Mouse (Mus musculus): Measurements from ENCODE around the gene Tbc1d20. TPM values are rescaled to one million over a fixed set of nuclear protein-coding genes. Genes with fewer than 3 reads are reported as not detected.

Tbc1d20 gene
- total and polyA plus RNA-seq, 3 experiments = 15.7 to 45.8 (median 35.8) TPM

DNA sequence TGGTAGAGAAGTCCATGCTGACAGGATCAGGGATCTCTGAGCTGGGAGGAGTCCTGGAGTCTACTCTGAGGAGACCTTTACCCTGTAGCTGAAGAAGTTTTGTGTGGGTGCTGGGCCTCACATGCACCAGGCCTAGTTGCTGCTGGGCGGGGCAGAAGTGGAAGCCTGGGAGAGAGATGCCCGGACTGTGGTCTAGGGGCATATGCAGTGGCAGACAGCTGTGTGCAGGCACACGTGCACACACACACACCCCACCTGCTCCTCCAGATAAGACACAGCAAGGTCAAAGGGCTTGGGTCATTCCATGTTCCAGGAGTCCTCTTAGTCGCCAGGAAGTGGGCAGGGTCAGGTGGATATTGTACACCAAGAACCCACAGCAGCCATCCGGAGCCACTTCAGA lies 66.0 kb downstream of the Tbc1d20 start:
- Histone ChIP-seq H3K9me3 (replicated peaks) (peaks cover 4% of the 10 kb centered on the region), H3K27me3 (ENCODE audit: insufficient read depth, low read length) (peaks cover 4% of the 10 kb centered on the region; the same call in 1 of the 2 replicates), H3K4me1 (ENCODE audit: insufficient read depth, low read depth, low read length) (peaks cover 54% of the 10 kb centered on the region), H3K36me3 (replicated peaks) (peaks cover 18% of the 10 kb centered on the region), H3K4me3 (ENCODE audit: low read depth, low read length) (peak overlapping the region; percentile 31; the same call in 1 of the 2 replicates)
- DNase-seq (ENCODE audit: low spot score) (no peak), ATAC-seq (ENCODE audit: extremely low read depth, insufficient number of reproducible peaks, low FRiP score, poor library complexity, severe bottlenecking) (no peak)
- TF ChIP-seq GATA2 (IDR thresholded peaks at IDR 0.05; ENCODE audit: borderline replicate concordance, low read depth, low read length) = no peak
- peak; percentile 40; the same call in 1 of the 2 replicates for TF ChIP-seq TAL1 (conservative IDR thresholded peaks at IDR 0.05; ENCODE audit: low read depth, low read length)

- DNase-seq (ENCODE audit: low spot score) = no peak
- Histone ChIP-seq H3K27me3 (ENCODE audit: insufficient read depth, low read length) (peaks cover 6% of the 10 kb centered on the region; the same call in 1 of the 2 replicates), H3K4me1 (ENCODE audit: insufficient read depth, low read depth, low read length) (peaks cover 49% of the 10 kb centered on the region), H3K9me3 (replicated peaks) (peaks cover 4% of the 10 kb centered on the region), H3K36me3 (replicated peaks) (peaks cover 15% of the 10 kb centered on the region), H3K4me3 (ENCODE audit: low read depth, low read length) (no peak overlapping the region)
- no peak for ATAC-seq (ENCODE audit: extremely low read depth, insufficient number of reproducible peaks, low FRiP score, poor library complexity, severe bottlenecking)
- TF ChIP-seq TAL1 (conservative IDR thresholded peaks at IDR 0.05; ENCODE audit: low read depth, low read length) = no peak
- TF ChIP-seq CTCF (IDR thresholded peaks at IDR 0.05; ENCODE audit: low read depth, low read length) = no peak
- no peak for TF ChIP-seq POLR2AphosphoS5 (IDR thresholded peaks at IDR 0.05; ENCODE audit: insufficient replicate concordance, low read depth, low read length)
- TF ChIP-seq GATA1 (IDR thresholded peaks at IDR 0.05; ENCODE audit: borderline replicate concordance, low read length) = no peak
- no peak for TF ChIP-seq GATA2 (IDR thresholded peaks at IDR 0.05; ENCODE audit: borderline replicate concordance, low read depth, low read length)
Measured at GRCm38 (mm10) chr2:152360271-152360775, 66.7 kb downstream of the Tbc1d20 start.

GRCm38 (mm10) chr2:152361193-152361592 lies 67.6 kb downstream of the Tbc1d20 start:
- peaks cover 4% of the 10 kb centered on the region for H3K9me3 ChIP-seq (replicated peaks)
- TF ChIP-seq CTCF (IDR thresholded peaks at IDR 0.05; ENCODE audit: low read depth, low read length) (no peak), GATA1 (IDR thresholded peaks at IDR 0.05; ENCODE audit: borderline replicate concordance, low read length) (no peak), POLR2AphosphoS5 (IDR thresholded peaks at IDR 0.05; ENCODE audit: insufficient replicate concordance, low read depth, low read length) (no peak), GATA2 (IDR thresholded peaks at IDR 0.05; ENCODE audit: borderline replicate concordance, low read depth, low read length) (no peak), TAL1 (conservative IDR thresholded peaks at IDR 0.05; ENCODE audit: low read depth, low read length) (no peak)
- no peak overlapping the region for H3K4me3 ChIP-seq (ENCODE audit: low read depth, low read length)
- peaks cover 9% of the 10 kb centered on the region; the same call in 1 of the 2 replicates for H3K27me3 ChIP-seq (ENCODE audit: insufficient read depth, low read length)
- peaks cover 12% of the 10 kb centered on the region for H3K36me3 ChIP-seq (replicated peaks)
- no peak for DNase-seq (ENCODE audit: low spot score)
- ATAC-seq (ENCODE audit: extremely low read depth, insufficient number of reproducible peaks, low FRiP score, poor library complexity, severe bottlenecking) = no peak
- H3K4me1 ChIP-seq (ENCODE audit: insufficient read depth, low read depth, low read length) = peaks cover 47% of the 10 kb centered on the region

Other genes starting within 250 kb of the Tbc1d20 start
- not detected in 2 replicates for gene Scrt2, start 212.3 kb upstream of the Tbc1d20 start, total RNA-seq (2014; fragmentation: Nextera tagmentation)
- 0.05 TPM in 1 of 2 replicates, not detected in the other for gene Scrt2, start 212.3 kb upstream of the Tbc1d20 start, total RNA-seq (2017)
- not detected in 2 replicates for gene Scrt2, start 212.3 kb upstream of the Tbc1d20 start, polyA plus RNA-seq (2012)
- 2.9 and 5.5 TPM in 2 replicates for gene Srxn1, start 188.3 kb upstream of the Tbc1d20 start, total RNA-seq (2014; fragmentation: Nextera tagmentation)
- gene Srxn1, start 188.3 kb upstream of the Tbc1d20 start, total RNA-seq (2017) = 17.8 and 21.0 TPM in 2 replicates
- gene Srxn1, start 188.3 kb upstream of the Tbc1d20 start, polyA plus RNA-seq (2012) = 2.5 and 4.0 TPM in 2 replicates
- gene Tcf15, start 150.3 kb upstream of the Tbc1d20 start, total RNA-seq (2014; fragmentation: Nextera tagmentation) = not detected in 2 replicates
- not detected in 2 replicates for gene Tcf15, start 150.3 kb upstream of the Tbc1d20 start, total RNA-seq (2017)
- not detected in 2 replicates for gene Tcf15, start 150.3 kb upstream of the Tbc1d20 start, polyA plus RNA-seq (2012)
- gene Csnk2a1, start 67.0 kb upstream of the Tbc1d20 start, total RNA-seq (2014; fragmentation: Nextera tagmentation) = 180 and 190 TPM in 2 replicates
- gene Csnk2a1, start 67.0 kb upstream of the Tbc1d20 start, total RNA-seq (2017) = 158 and 187 TPM in 2 replicates
- 9.8 and 16.4 TPM in 2 replicates for gene Csnk2a1, start 67.0 kb upstream of the Tbc1d20 start, polyA plus RNA-seq (2012)
- gene Rbck1, start 38.8 kb downstream of the Tbc1d20 start, total RNA-seq (2014; fragmentation: Nextera tagmentation) = 123 and 156 TPM in 2 replicates
- 59.9 and 71.3 TPM in 2 replicates for gene Rbck1, start 38.8 kb downstream of the Tbc1d20 start, total RNA-seq (2017)
- 232 and 262 TPM in 2 replicates for gene Rbck1, start 38.8 kb downstream of the Tbc1d20 start, polyA plus RNA-seq (2012)
- 24.5 and 25.0 TPM in 2 replicates for gene Trib3, start 50.2 kb downstream of the Tbc1d20 start, total RNA-seq (2014; fragmentation: Nextera tagmentation)
- 1.9 and 2.1 TPM in 2 replicates for gene Trib3, start 50.2 kb downstream of the Tbc1d20 start, total RNA-seq (2017)
- gene Trib3, start 50.2 kb downstream of the Tbc1d20 start, polyA plus RNA-seq (2012) = 17.8 and 24.9 TPM in 2 replicates
- gene Nrsn2, start 82.8 kb downstream of the Tbc1d20 start, total RNA-seq (2014; fragmentation: Nextera tagmentation) = not detected in 2 replicates
- gene Nrsn2, start 82.8 kb downstream of the Tbc1d20 start, total RNA-seq (2017) = 0.17 TPM in 1 of 2 replicates, not detected in the other
- gene Nrsn2, start 82.8 kb downstream of the Tbc1d20 start, polyA plus RNA-seq (2012) = not detected in 2 replicates
- 29.4 and 34.4 TPM in 2 replicates for gene Sox12, start 104.2 kb downstream of the Tbc1d20 start, total RNA-seq (2014; fragmentation: Nextera tagmentation)
- gene Sox12, start 104.2 kb downstream of the Tbc1d20 start, total RNA-seq (2017) = 0.98 and 1.7 TPM in 2 replicates
- gene Sox12, start 104.2 kb downstream of the Tbc1d20 start, polyA plus RNA-seq (2012) = 60.0 and 62.8 TPM in 2 replicates
- 21.1 and 23.7 TPM in 2 replicates for gene Zcchc3, start 121.2 kb downstream of the Tbc1d20 start, total RNA-seq (2014; fragmentation: Nextera tagmentation)
- 12.4 and 12.9 TPM in 2 replicates for gene Zcchc3, start 121.2 kb downstream of the Tbc1d20 start, total RNA-seq (2017)
- gene Zcchc3, start 121.2 kb downstream of the Tbc1d20 start, polyA plus RNA-seq (2012) = 21.8 and 22.8 TPM in 2 replicates
- 2.1 and 3.8 TPM in 2 replicates for gene 6820408C15Rik, start 121.8 kb downstream of the Tbc1d20 start, total RNA-seq (2014; fragmentation: Nextera tagmentation)
- gene 6820408C15Rik, start 121.8 kb downstream of the Tbc1d20 start, total RNA-seq (2017) = 0.49 and 0.64 TPM in 2 replicates
- gene 6820408C15Rik, start 121.8 kb downstream of the Tbc1d20 start, polyA plus RNA-seq (2012) = 0.17 and 0.18 TPM in 2 replicates
- not detected in 2 replicates for gene Defb23, start 170.8 kb downstream of the Tbc1d20 start, total RNA-seq (2014; fragmentation: Nextera tagmentation)
- 0.29 TPM in 1 of 2 replicates, not detected in the other for gene Defb23, start 170.8 kb downstream of the Tbc1d20 start, total RNA-seq (2017)
- not detected in 2 replicates for gene Defb23, start 170.8 kb downstream of the Tbc1d20 start, polyA plus RNA-seq (2012)
- gene Defb20, start 183.2 kb downstream of the Tbc1d20 start, total RNA-seq (2014; fragmentation: Nextera tagmentation) = not detected in 2 replicates
- gene Defb20, start 183.2 kb downstream of the Tbc1d20 start, total RNA-seq (2017) = 0.22 TPM in 1 of 2 replicates, not detected in the other
- not detected in 2 replicates for gene Defb20, start 183.2 kb downstream of the Tbc1d20 start, polyA plus RNA-seq (2012)
- not detected in 2 replicates for gene Defb22, start 196.3 kb downstream of the Tbc1d20 start, total RNA-seq (2014; fragmentation: Nextera tagmentation)
- gene Defb22, start 196.3 kb downstream of the Tbc1d20 start, total RNA-seq (2017) = not detected in 2 replicates
- gene Defb22, start 196.3 kb downstream of the Tbc1d20 start, polyA plus RNA-seq (2012) = not detected in 2 replicates
- gene Defb26, start 217.9 kb downstream of the Tbc1d20 start, total RNA-seq (2014; fragmentation: Nextera tagmentation) = not detected in 2 replicates
- not detected in 2 replicates for gene Defb26, start 217.9 kb downstream of the Tbc1d20 start, total RNA-seq (2017)
- not detected in 2 replicates for gene Defb26, start 217.9 kb downstream of the Tbc1d20 start, polyA plus RNA-seq (2012)
- not detected in 2 replicates for gene Defb28, start 224.4 kb downstream of the Tbc1d20 start, total RNA-seq (2014; fragmentation: Nextera tagmentation)
- gene Defb28, start 224.4 kb downstream of the Tbc1d20 start, total RNA-seq (2017) = not detected in 2 replicates
- gene Defb28, start 224.4 kb downstream of the Tbc1d20 start, polyA plus RNA-seq (2012) = not detected in 2 replicates
- gene Defb29, start 246.3 kb downstream of the Tbc1d20 start, total RNA-seq (2014; fragmentation: Nextera tagmentation) = not detected in 2 replicates
- gene Defb29, start 246.3 kb downstream of the Tbc1d20 start, total RNA-seq (2017) = not detected in 2 replicates
- not detected in 2 replicates for gene Defb29, start 246.3 kb downstream of the Tbc1d20 start, polyA plus RNA-seq (2012)

Data from G1E (cell line).